ENCODE assay signal across 22 mouse cellular contexts in the genomic region with DNA sequence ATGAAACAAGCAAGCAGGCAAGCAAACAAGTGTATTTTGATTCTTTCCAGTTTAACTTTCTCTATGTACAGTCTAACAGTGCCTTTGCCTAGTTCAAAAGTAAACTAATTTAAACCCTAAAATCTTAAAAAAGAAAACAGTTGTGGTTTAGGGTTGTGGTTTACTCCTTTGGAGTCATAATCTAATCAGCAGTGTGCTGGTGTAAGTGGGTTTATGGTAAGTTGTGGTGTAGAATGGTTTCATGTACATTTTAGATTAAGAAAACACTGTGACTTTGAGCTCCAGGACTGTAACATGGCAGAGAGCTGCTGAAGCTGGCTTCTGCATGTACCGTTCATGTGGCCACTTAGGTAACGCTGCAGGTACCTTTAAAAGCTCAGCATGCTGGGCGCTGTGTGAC. TPM values are rescaled to one million over a fixed set of nuclear protein-coding genes. Genes with fewer than 3 reads are reported as not detected.
"Had no signal": no experiment of that assay in that cellular context is flagged by ENCODE, and none has a peak within 500 bp of the region (broad histone marks: within the 10 kb centered on the region; RNA-seq: fewer than 3 reads in every experiment).

No protein-coding gene starts in this region.

- H3K9ac ChIP-seq: limb, embryonic 12.5 days; limb, embryonic 15.5 days; liver, embryonic 12.5 days; liver, embryonic 15.5 days; midbrain, embryonic 13.5 days; stomach, embryonic 15.5 days had no signal

- H3K27me3 ChIP-seq: limb, embryonic 12.5 days; limb, embryonic 15.5 days; liver, embryonic 12.5 days; liver, embryonic 15.5 days; midbrain, embryonic 13.5 days; stomach, embryonic 15.5 days had no signal

- H3K4me3 ChIP-seq: left cerebral cortex, adult 2 months; limb, embryonic 12.5 days; limb, embryonic 15.5 days; liver, embryonic 12.5 days; liver, embryonic 15.5 days; midbrain, embryonic 10.5 days; midbrain, embryonic 13.5 days; myocyte; stomach, embryonic 15.5 days had no signal

- H3K9me3 ChIP-seq: limb, embryonic 12.5 days; limb, embryonic 15.5 days; liver, embryonic 12.5 days; liver, embryonic 15.5 days; midbrain, embryonic 10.5 days; midbrain, embryonic 13.5 days; stomach, embryonic 15.5 days had no signal

- ATAC-seq: liver, embryonic 12.5 days; midbrain, embryonic 13.5 days; midbrain, embryonic 16.5 days had no signal

- H3K27ac ChIP-seq: left cerebral cortex, adult 2 months; limb, embryonic 12.5 days; limb, embryonic 15.5 days; liver, embryonic 12.5 days; liver, embryonic 15.5 days; macrophage; midbrain, embryonic 10.5 days; midbrain, embryonic 13.5 days; stomach, embryonic 15.5 days had no signal

- DNase-seq: kidney, adult 18-20 months; kidney, adult 9 months; kidney, postnatal 14 days; kidney, postnatal 4 days; layer of hippocampus, postnatal 36 days; left cerebral cortex, postnatal 4 days; lung, adult 2 months; right cerebral cortex, adult 18-20 months; right cerebral cortex, postnatal 14 days; spleen, adult 18-20 months; thymus, postnatal 25 days had no signal

RNA-seq across cellular contexts. Expression of a gene that starts 38.0 kb away (rescaled TPM):
- total RNA-seq: left cerebral cortex, postnatal 4 days had no signal
